Mouse (Mus musculus): ENCODE measurements at regions not wholly inside any gene's neighbourhood (a gene's known extent, or its start where the extent isn't known, plus 50 kb on each side); places are given as distances from the start of the nearest gene placed in this dataset.
"Not testable (repeated sequence)": the region's sequence is repeated elsewhere in the genome, so short reads cannot be mapped to it uniquely, and the experiment has no call there.

- not testable (repeated sequence) for DNase-seq
Observed at GRCm38 (mm10) chrY:20671243-20671642, 322.2 kb downstream of the Gm29866 start.

GRCm38 (mm10) chrY:20670391-20670790 is 323.1 kb downstream of the Gm29866 start:
- DNase-seq: not testable (repeated sequence)

GRCm38 (mm10) chrY:20665296-20665695 is 328.2 kb downstream of the Gm29866 start:
- peak in 1 of 2 experiments; percentile 1 for DNase-seq

All from kidney, postnatal 4 days (tissue).